Comparison of ENCODE assay signal across 1 mouse cellular context in genomic region chr5:123170365-123170764, GRCm38 (mm10).
TF ChIP-seq lines count a peak whose summit lies in the region.

No protein-coding gene starts in this region.

TF ChIP-seq in myocyte, 11 proteins besides CTCF, POLR2A, EP300 and RAD21 (continued from another document):
- TF ChIP-seq MYOD1 (IDR thresholded peaks at IDR 0.05; ENCODE audit: control insufficient read depth in 1 of 3, insufficient read length in 2 of 3, low read depth in 2 of 3) = no peak
- no peak for TF ChIP-seq USF1 (IDR thresholded peaks at IDR 0.05; ENCODE audit: low read depth)
